Mouse (Mus musculus) urinary bladder, postnatal 4 days (tissue): Measurements from ENCODE around the gene Adarb2.
"Not testable (repeated sequence)": the region's sequence is repeated elsewhere in the genome, so short reads cannot be mapped to it uniquely, and the experiment has no call there.

ENCODE experiments used
- DNase-seq, 2 experiments: peaks; one replicate each; pipeline ENCODE4 v3.0.0; 2021 to 2022; ENCODE audit warnings: low spot score in 2 of 2

The Adarb2 gene

GRCm38 (mm10) chr13:8587447-8587846 is 384.8 kb downstream of the Adarb2 start:
- DNase-seq, result no peak

- no peak for DNase-seq
Observed at GRCm38 (mm10) chr13:8590460-8590859, 387.8 kb downstream of the Adarb2 start.

- DNase-seq, result no peak
Observed at GRCm38 (mm10) chr13:8596977-8597646, 394.4 kb downstream of the Adarb2 start.

GRCm38 (mm10) chr13:8597647-8598017 is 395.0 kb downstream of the Adarb2 start:
- no peak for DNase-seq

GRCm38 (mm10) chr13:8605645-8606044 is 403.0 kb downstream of the Adarb2 start:
- DNase-seq, result no peak

- no peak for DNase-seq
Observed at GRCm38 (mm10) chr13:8608040-8608439, 405.4 kb downstream of the Adarb2 start.

- DNase-seq, result not testable (repeated sequence)
Observed at GRCm38 (mm10) chr13:8608918-8609317, 406.3 kb downstream of the Adarb2 start.

- no peak for DNase-seq
Observed at GRCm38 (mm10) chr13:8610956-8611355, 408.3 kb downstream of the Adarb2 start.

- no peak for DNase-seq
Observed at GRCm38 (mm10) chr13:8612618-8613391, 410.1 kb downstream of the Adarb2 start.

GRCm38 (mm10) chr13:8616685-8617084 is 414.0 kb downstream of the Adarb2 start:
- DNase-seq, result no peak

GRCm38 (mm10) chr13:8622263-8622662 is 419.6 kb downstream of the Adarb2 start:
- no peak for DNase-seq

- no peak for DNase-seq
Observed at GRCm38 (mm10) chr13:8629565-8629964, 426.9 kb downstream of the Adarb2 start.

GRCm38 (mm10) chr13:8631618-8632017 is 429.0 kb downstream of the Adarb2 start:
- DNase-seq, result no peak

- no peak for DNase-seq
Observed at GRCm38 (mm10) chr13:8632072-8632471, 429.4 kb downstream of the Adarb2 start.

- no peak for DNase-seq
Observed at GRCm38 (mm10) chr13:8633385-8634337, 431.0 kb downstream of the Adarb2 start.

- DNase-seq, result no peak
Observed at GRCm38 (mm10) chr13:8642084-8642483, 439.4 kb downstream of the Adarb2 start.

- DNase-seq, result no peak
Observed at GRCm38 (mm10) chr13:8643920-8644319, 441.3 kb downstream of the Adarb2 start.

- DNase-seq, result no peak
Observed at GRCm38 (mm10) chr13:8644805-8645679, 442.4 kb downstream of the Adarb2 start.

- DNase-seq, result no peak
Observed at GRCm38 (mm10) chr13:8649261-8649660, 446.6 kb downstream of the Adarb2 start.

- DNase-seq, result no peak
Observed at GRCm38 (mm10) chr13:8664615-8665240, 462.1 kb downstream of the Adarb2 start.

GRCm38 (mm10) chr13:8677174-8677573 is 474.5 kb downstream of the Adarb2 start:
- no peak for DNase-seq
